Mouse (Mus musculus): ENCODE results near the gene Lce1m. TPM values are rescaled to one million over a fixed set of nuclear protein-coding genes. Genes with fewer than 3 reads are reported as not detected.
"Not testable (repeated sequence)": the region's sequence is repeated elsewhere in the genome, so short reads cannot be mapped to it uniquely, and the experiment has no call there.

Lce1m gene
- not detected in 2 replicates for polyA plus RNA-seq (2014; fragmentation: Nextera tagmentation; extraction: Ambion mirVana)

DNA sequence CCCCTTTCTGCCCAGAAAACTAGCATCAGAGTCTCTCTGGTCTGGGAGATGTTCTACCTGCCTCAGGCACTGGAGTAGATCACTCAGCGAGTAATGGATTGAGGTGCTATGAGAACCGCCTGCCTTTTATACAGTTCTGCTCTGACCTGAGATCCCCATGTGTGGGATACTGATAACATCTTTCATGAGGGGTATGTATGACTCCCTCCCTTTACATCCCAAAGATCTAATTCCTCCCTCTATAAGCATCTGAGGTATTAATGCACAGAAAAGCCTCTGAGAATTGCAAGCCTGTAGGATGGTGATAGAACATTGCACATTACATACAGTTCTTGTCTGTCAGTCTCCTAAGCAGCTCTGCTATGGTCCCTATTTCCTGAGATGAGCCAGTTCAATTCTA is at the start of gene Lce1m:
Gene Lce1m, minus strand, starts transcription at position 101 of the 400 bp plus-strand sequence.
- H3K4me3 ChIP-seq (ENCODE audit: low read depth, low read length) = no peak within 1 kb of the TSS
- H3K27me3 ChIP-seq (ENCODE audit: control insufficient read depth, insufficient read depth, low read length) = no peaks in the 10 kb centered on the region
- H3K36me3 ChIP-seq (replicated peaks; ENCODE audit: control insufficient read depth, insufficient read depth, low read depth, low read length) = no peaks in the 10 kb centered on the region
- no peak within 1 kb of the TSS for H3K4me2 ChIP-seq (ENCODE audit: low read depth, low read length)
- WGBS = 83% methylated on average over 2 of the region's 2 CpGs
- no peak within 1 kb of the TSS for H3K9ac ChIP-seq (replicated peaks; ENCODE audit: low read length)
- no peak within 1 kb of the TSS for H3K27ac ChIP-seq (replicated peaks; ENCODE audit: low read depth, low read length)
- DNase-seq (ENCODE audit: low spot score) (no peak), ATAC-seq (replicated peaks; ENCODE audit: insufficient number of reproducible peaks, low FRiP score, low TSS enrichment, low read depth) (no peak)
- H3K9me3 ChIP-seq (replicated peaks; ENCODE audit: control insufficient read depth, low read length) = no peaks in the 10 kb centered on the region
- H3K4me1 ChIP-seq (ENCODE audit: control insufficient read depth, insufficient read depth, low read length) = no peaks in the 10 kb centered on the region

DNA sequence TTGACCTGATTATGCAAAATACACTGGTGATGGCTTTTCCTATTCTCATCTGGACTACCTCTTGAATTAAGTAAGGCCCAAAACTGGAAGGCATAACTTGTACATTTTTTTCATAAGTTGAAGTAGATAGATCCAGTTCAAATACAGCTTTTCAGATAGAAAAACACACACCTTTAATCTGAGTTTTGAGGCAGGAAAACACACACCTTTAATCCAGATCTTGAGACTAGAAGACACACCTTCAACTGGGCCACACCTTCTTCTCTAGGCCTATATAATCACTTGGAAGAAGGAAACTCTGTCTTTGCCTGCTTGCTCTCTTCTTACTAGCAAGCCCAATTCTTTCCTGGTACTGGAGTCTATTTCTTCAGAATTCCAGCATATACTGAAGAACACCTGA is 49.7 kb upstream of the Lce1m start, which contains the start of gene Gm4858:
Gene Gm4858, plus strand, starts transcription at position 301 of the 400 bp plus-strand sequence.
- not testable (repeated sequence) for ATAC-seq (replicated peaks; ENCODE audit: insufficient number of reproducible peaks, low FRiP score, low TSS enrichment, low read depth); H3K9ac ChIP-seq (replicated peaks; ENCODE audit: low read length); H3K36me3 ChIP-seq (replicated peaks; ENCODE audit: control insufficient read depth, insufficient read depth, low read depth, low read length); H3K9me3 ChIP-seq (replicated peaks; ENCODE audit: control insufficient read depth, low read length); H3K4me3 ChIP-seq (ENCODE audit: low read depth, low read length); H3K27me3 ChIP-seq (ENCODE audit: control insufficient read depth, insufficient read depth, low read length); DNase-seq (ENCODE audit: low spot score); H3K4me1 ChIP-seq (ENCODE audit: control insufficient read depth, insufficient read depth, low read length); H3K27ac ChIP-seq (replicated peaks; ENCODE audit: low read depth, low read length); H3K4me2 ChIP-seq (ENCODE audit: low read depth, low read length)

DNA sequence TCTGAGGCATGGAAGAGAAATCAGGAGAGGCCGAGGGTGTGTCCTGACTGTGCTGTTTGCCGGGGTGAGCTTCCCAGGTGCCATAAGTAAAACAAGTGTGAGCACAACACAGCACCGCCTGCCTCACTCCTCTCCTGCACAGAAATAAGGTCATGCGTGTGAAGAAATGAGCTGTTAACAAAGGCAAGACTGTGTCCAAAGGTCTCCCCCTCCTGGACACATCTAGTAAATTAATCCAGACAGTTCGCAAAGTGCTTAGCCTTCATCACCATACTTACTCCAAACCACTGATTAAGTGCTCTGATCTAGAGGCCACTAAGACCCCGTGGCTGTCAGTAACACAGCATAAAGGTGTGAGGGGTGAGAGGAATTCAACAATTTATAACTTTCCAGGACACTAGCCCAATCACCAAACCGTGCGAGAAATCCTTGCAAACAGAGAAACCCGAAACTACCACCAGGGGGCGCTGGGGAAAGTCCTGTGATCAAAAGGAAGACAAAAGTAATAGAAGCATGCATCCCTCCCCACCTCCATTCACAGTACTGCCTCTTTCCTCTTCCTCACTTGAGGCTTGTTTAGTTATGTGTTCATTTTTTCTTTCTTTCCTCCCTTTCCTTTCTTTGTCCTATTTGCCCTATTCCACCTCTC is 34.1 kb upstream of the Lce1m start:
- Histone ChIP-seq H3K9ac (replicated peaks; ENCODE audit: low read length) (no peak overlapping the region), H3K27me3 (ENCODE audit: control insufficient read depth, insufficient read depth, low read length) (no peaks in the 10 kb centered on the region), H3K27ac (replicated peaks; ENCODE audit: low read depth, low read length) (no peak overlapping the region), H3K36me3 (replicated peaks; ENCODE audit: control insufficient read depth, insufficient read depth, low read depth, low read length) (no peaks in the 10 kb centered on the region), H3K4me2 (ENCODE audit: low read depth, low read length) (no peak overlapping the region), H3K4me1 (ENCODE audit: control insufficient read depth, insufficient read depth, low read length) (no peaks in the 10 kb centered on the region), H3K9me3 (replicated peaks; ENCODE audit: control insufficient read depth, low read length) (no peaks in the 10 kb centered on the region), H3K4me3 (ENCODE audit: low read depth, low read length) (no peak overlapping the region)
- WGBS = 53% methylated on average over 10 of the region's 10 CpGs
- ATAC-seq (replicated peaks; ENCODE audit: insufficient number of reproducible peaks, low FRiP score, low TSS enrichment, low read depth) (no peak), DNase-seq (ENCODE audit: low spot score) (peak; percentile 46)

DNA sequence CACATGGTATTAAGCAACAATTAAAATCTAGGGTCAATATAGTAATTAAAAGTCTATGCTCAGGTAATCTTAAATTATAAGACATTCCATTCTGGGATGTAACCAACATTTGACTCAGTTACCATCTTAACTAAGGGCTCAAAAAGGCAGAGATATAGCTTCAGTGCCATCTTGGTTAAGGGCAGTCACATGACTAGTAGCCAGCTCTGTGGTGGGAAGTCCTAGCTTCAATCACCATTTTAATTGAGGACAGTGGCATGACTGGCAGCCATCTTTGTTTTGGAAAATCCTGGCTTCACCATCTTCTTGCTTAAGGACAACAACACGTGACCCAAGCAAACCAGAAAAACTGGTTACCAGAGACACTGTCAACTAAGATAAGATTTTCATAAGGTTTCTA is 31.3 kb upstream of the Lce1m start:
- Histone ChIP-seq H3K4me1 (ENCODE audit: control insufficient read depth, insufficient read depth, low read length) (no peaks in the 10 kb centered on the region), H3K36me3 (replicated peaks; ENCODE audit: control insufficient read depth, insufficient read depth, low read depth, low read length) (no peaks in the 10 kb centered on the region), H3K9ac (replicated peaks; ENCODE audit: low read length) (no peak overlapping the region), H3K9me3 (replicated peaks; ENCODE audit: control insufficient read depth, low read length) (no peaks in the 10 kb centered on the region), H3K4me2 (ENCODE audit: low read depth, low read length) (no peak overlapping the region), H3K27me3 (ENCODE audit: control insufficient read depth, insufficient read depth, low read length) (no peaks in the 10 kb centered on the region), H3K4me3 (ENCODE audit: low read depth, low read length) (no peak overlapping the region), H3K27ac (replicated peaks; ENCODE audit: low read depth, low read length) (no peak overlapping the region)
- 86% methylated on average over 1 of the region's 1 CpGs for WGBS
- no peak for DNase-seq (ENCODE audit: low spot score)
- ATAC-seq (replicated peaks; ENCODE audit: insufficient number of reproducible peaks, low FRiP score, low TSS enrichment, low read depth) = no peak

DNA sequence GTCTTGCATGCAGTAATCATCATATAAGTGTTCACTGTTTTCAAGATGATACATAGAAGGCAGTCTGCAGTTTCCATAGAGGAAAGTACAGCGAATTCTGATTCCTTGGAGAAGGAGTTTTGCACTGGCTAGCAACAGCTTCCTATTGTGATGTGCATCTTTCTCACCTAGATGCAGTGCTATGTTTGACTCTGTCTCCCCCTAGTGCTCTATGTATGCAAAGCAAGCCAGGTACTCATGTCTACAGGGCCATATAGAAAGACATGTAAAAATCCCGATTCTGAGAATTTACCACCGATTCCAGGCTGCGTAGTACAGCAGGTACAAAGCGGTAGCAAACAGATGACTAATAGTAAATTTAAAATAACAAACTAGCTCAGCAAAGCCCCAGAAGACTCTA is 12.6 kb upstream of the Lce1m start:
- H3K4me3 ChIP-seq (ENCODE audit: low read depth, low read length) = no peak overlapping the region
- no peaks in the 10 kb centered on the region for H3K27me3 ChIP-seq (ENCODE audit: control insufficient read depth, insufficient read depth, low read length)
- H3K4me1 ChIP-seq (ENCODE audit: control insufficient read depth, insufficient read depth, low read length) = no peaks in the 10 kb centered on the region
- ATAC-seq (replicated peaks; ENCODE audit: insufficient number of reproducible peaks, low FRiP score, low TSS enrichment, low read depth) (peak; percentile 70; the same call in 1 of the 2 replicates), DNase-seq (ENCODE audit: low spot score) (peak; percentile 77)
- no peaks in the 10 kb centered on the region for H3K36me3 ChIP-seq (replicated peaks; ENCODE audit: control insufficient read depth, insufficient read depth, low read depth, low read length)
- WGBS = 58% methylated on average over 5 of the region's 5 CpGs
- no peak overlapping the region for H3K4me2 ChIP-seq (ENCODE audit: low read depth, low read length)
- no peaks in the 10 kb centered on the region for H3K9me3 ChIP-seq (replicated peaks; ENCODE audit: control insufficient read depth, low read length)
- no peak overlapping the region for H3K27ac ChIP-seq (replicated peaks; ENCODE audit: low read depth, low read length)
- H3K9ac ChIP-seq (replicated peaks; ENCODE audit: low read length) = no peak overlapping the region

DNA sequence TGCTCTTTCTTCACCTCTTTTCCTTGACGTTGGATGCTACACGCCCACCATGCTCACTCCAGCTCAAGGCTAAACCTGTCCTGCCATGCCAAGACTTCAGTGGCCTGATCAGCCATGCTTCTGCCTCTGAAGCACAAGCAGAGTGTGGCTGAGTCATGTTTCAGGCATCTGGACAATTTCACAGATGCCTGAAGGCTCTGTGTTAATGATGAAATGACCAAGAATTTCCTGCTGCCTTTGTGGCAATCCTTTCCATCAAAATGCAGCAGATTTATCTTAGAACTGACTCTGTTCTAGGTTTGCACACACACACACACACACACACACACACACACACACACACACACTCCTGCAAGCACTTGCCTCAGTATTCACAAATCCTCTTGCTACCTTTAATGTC is 6.6 kb upstream of the Lce1m start:
- 66% methylated on average over 2 of the region's 2 CpGs for WGBS
- DNase-seq (ENCODE audit: low spot score) (peak; percentile 15), ATAC-seq (replicated peaks; ENCODE audit: insufficient number of reproducible peaks, low FRiP score, low TSS enrichment, low read depth) (no peak)
- H3K27ac ChIP-seq (replicated peaks; ENCODE audit: low read depth, low read length) = no peak overlapping the region
- H3K9me3 ChIP-seq (replicated peaks; ENCODE audit: control insufficient read depth, low read length) = no peaks in the 10 kb centered on the region
- no peak overlapping the region for H3K4me3 ChIP-seq (ENCODE audit: low read depth, low read length)
- no peak overlapping the region for H3K9ac ChIP-seq (replicated peaks; ENCODE audit: low read length)
- no peak overlapping the region for H3K4me2 ChIP-seq (ENCODE audit: low read depth, low read length)
- H3K27me3 ChIP-seq (ENCODE audit: control insufficient read depth, insufficient read depth, low read length) = no peaks in the 10 kb centered on the region
- H3K4me1 ChIP-seq (ENCODE audit: control insufficient read depth, insufficient read depth, low read length) = no peaks in the 10 kb centered on the region
- no peaks in the 10 kb centered on the region for H3K36me3 ChIP-seq (replicated peaks; ENCODE audit: control insufficient read depth, insufficient read depth, low read depth, low read length)

DNA sequence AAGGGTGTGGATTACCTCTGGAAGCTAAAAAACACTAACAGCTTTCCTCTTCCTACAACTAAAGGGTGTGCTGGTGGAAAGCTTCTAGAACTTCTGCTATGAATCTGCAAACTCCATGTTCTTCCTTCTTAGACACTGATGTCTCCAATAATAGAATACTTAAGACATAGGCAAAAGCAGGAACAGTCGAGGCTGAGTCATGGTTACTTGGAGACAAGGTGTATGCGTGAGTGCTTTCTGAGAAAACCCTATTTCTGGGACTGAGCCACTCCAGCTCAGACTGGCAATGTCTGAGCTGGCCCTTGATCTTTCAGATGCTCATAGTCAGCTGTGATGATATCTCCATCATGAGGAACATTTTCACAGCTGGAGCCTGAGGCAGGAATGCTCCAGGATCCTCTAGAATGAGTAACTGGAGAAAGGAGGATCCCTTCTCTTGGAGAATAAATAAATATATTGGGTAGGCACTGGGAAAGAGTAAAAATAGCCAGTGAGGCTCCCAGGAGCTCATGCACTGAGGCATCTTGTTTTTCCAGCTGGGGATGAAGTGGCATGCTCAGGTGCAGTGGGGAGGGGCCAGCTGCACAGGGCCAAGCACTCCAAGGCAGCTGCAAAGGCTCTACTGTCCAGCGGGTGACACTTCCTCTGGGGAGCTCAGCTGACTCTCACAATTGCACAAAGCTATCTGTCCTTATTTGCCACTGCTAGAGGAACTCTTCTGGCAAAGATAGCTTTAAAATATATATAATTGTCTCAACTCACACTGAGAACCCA is 4.7 kb upstream of the Lce1m start:
- no peak overlapping the region for H3K27ac ChIP-seq (replicated peaks; ENCODE audit: low read depth, low read length)
- H3K4me3 ChIP-seq (ENCODE audit: low read depth, low read length) = no peak overlapping the region
- H3K27me3 ChIP-seq (ENCODE audit: control insufficient read depth, insufficient read depth, low read length) = no peaks in the 10 kb centered on the region
- WGBS = 69% methylated on average over 3 of the region's 3 CpGs
- H3K4me2 ChIP-seq (ENCODE audit: low read depth, low read length) = no peak overlapping the region
- H3K9ac ChIP-seq (replicated peaks; ENCODE audit: low read length) = no peak overlapping the region
- no peaks in the 10 kb centered on the region for H3K36me3 ChIP-seq (replicated peaks; ENCODE audit: control insufficient read depth, insufficient read depth, low read depth, low read length)
- no peaks in the 10 kb centered on the region for H3K9me3 ChIP-seq (replicated peaks; ENCODE audit: control insufficient read depth, low read length)
- ATAC-seq (replicated peaks; ENCODE audit: insufficient number of reproducible peaks, low FRiP score, low TSS enrichment, low read depth) = no peak
- H3K4me1 ChIP-seq (ENCODE audit: control insufficient read depth, insufficient read depth, low read length) = no peaks in the 10 kb centered on the region
- DNase-seq (ENCODE audit: low spot score) = no peak

DNA sequence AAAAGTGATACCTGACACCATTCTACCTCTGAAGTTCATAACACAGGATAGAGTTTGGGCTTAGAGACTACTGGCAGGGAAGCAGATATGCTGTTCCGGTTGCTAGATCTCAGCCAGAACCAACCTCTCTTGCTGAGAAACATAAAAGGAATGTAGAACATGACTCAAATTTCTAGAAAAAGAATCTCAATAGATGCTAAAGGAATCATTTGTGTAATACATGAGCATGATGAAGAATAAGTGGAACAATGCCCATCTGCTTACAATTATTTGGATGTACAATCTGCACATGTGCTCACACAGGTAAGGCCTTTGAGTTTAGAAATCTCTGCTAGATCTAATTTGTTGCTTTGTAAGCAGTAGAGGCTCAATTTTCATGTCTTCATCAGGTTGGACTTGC is 2.3 kb upstream of the Lce1m start:
- Histone ChIP-seq H3K9ac (replicated peaks; ENCODE audit: low read length) (no peak overlapping the region), H3K27ac (replicated peaks; ENCODE audit: low read depth, low read length) (no peak overlapping the region), H3K9me3 (replicated peaks; ENCODE audit: control insufficient read depth, low read length) (no peaks in the 10 kb centered on the region), H3K4me3 (ENCODE audit: low read depth, low read length) (no peak overlapping the region), H3K27me3 (ENCODE audit: control insufficient read depth, insufficient read depth, low read length) (no peaks in the 10 kb centered on the region), H3K36me3 (replicated peaks; ENCODE audit: control insufficient read depth, insufficient read depth, low read depth, low read length) (no peaks in the 10 kb centered on the region), H3K4me2 (ENCODE audit: low read depth, low read length) (no peak overlapping the region), H3K4me1 (ENCODE audit: control insufficient read depth, insufficient read depth, low read length) (no peaks in the 10 kb centered on the region)
- DNase-seq (ENCODE audit: low spot score) (no peak), ATAC-seq (replicated peaks; ENCODE audit: insufficient number of reproducible peaks, low FRiP score, low TSS enrichment, low read depth) (no peak)
- WGBS = 91% methylated on average over 1 of the region's 1 CpGs

Data from embryonic facial prominence, embryonic 11.5 days (tissue).